Mouse (Mus musculus) liver, adult 2 months (tissue): ENCODE data around the gene Lrba.

Source experiments
- CTCF ChIP-seq: fragments of 200-500 bp; IDR thresholded peaks from 2 replicates; pipeline ENCODE4 v1.5.1; 2011; ENCODE audit warnings: low read depth, low read length, control low read depth
- POLR2A ChIP-seq: fragments of 200-500 bp; IDR thresholded peaks from 2 replicates; pipeline ENCODE4 v1.6.1; 2011; ENCODE audit warnings: low read length, control low read depth; ENCODE audit not compliant: insufficient read depth; ENCODE audit errors: extremely low read depth

- no peak for TF ChIP-seq CTCF
- TF ChIP-seq POLR2A: no peak
Observed at GRCm38 (mm10) chr3:86443497-86443896, 219.0 kb downstream of the Lrba start.
